Mouse (Mus musculus) neural tube, embryonic 13.5 days (tissue): Measurements from ENCODE around the gene Arid3c. TPM values are rescaled to one million over a fixed set of nuclear protein-coding genes. Genes with fewer than 3 reads are reported as not detected.

Experiments
- ATAC-seq: fragments of 200-750 bp; cut with Nextera tagmentation; 2 replicates; pipeline ENCODE4 v1.8.0; 2017; ENCODE audit warnings: low read depth, mild to moderate bottlenecking, moderate TSS enrichment, moderate library complexity
- H3K27ac ChIP-seq: fragments of 300-500 bp; sonication (generic); replicated peaks from 2 replicates; pipeline ENCODE4 v1.5.1; 2015; ENCODE audit warnings: moderate library complexity, mild to moderate bottlenecking, inconsistent platforms
- H3K27me3 ChIP-seq: fragments of 300-500 bp; sonication (generic); 2 replicates; pipeline ENCODE4 v1.6.1; 2015; ENCODE audit warnings: mild to moderate bottlenecking, inconsistent platforms
- H3K36me3 ChIP-seq: fragments of 300-500 bp; sonication (generic); 2 replicates; pipeline ENCODE4 v1.6.1; 2015; ENCODE audit warnings: mild to moderate bottlenecking, inconsistent platforms
- H3K4me1 ChIP-seq: fragments of 300-500 bp; sonication (generic); replicated peaks from 2 replicates; pipeline ENCODE4 v1.6.1; 2015; ENCODE audit warnings: inconsistent platforms
- H3K4me2 ChIP-seq: fragments of 300-500 bp; sonication (generic); 2 replicates; pipeline ENCODE4 v1.6.1; 2015; ENCODE audit warnings: inconsistent platforms, mild to moderate bottlenecking, moderate library complexity
- H3K4me3 ChIP-seq: fragments of 300-500 bp; sonication (generic); 2 replicates; pipeline ENCODE4 v1.5.1; 2015; ENCODE audit warnings: mild to moderate bottlenecking, inconsistent platforms
- H3K9ac ChIP-seq: fragments of 300-500 bp; sonication (generic); 2 replicates; pipeline ENCODE4 v1.6.1; 2015; ENCODE audit warnings: moderate library complexity, mild to moderate bottlenecking, inconsistent platforms
- H3K9me3 ChIP-seq: fragments of 300-500 bp; sonication (generic); 2 replicates; pipeline ENCODE4 v1.6.1; 2016; ENCODE audit warnings: inconsistent platforms
- WGBS: fragments of 180-500 bp; shearing (Covaris S2); methylation state at CpG from one replicate; pipeline ENCODE4 v1.1.7; 2015; 5-methylcytosine and 5-hydroxymethylcytosine counted together
- polyA plus RNA-seq: library from polyadenylated mRNA; unstranded; fragments of >200 nt; fragmentation: Nextera tagmentation; extraction: Ambion mirVana; gene quantifications from 2 replicates; pipeline ENCODE4 v1.2.1, GENCODE M21; 2015

Arid3c gene
- polyA plus RNA-seq, 1 experiment from 2014 or later = 2.2 TPM

- Histone ChIP-seq H3K4me2 (peak overlapping the region; percentile 84), H3K27ac (peak overlapping the region; percentile 87), H3K4me1 (peaks cover 19% of the 10 kb centered on the region), H3K9me3 (0 out of 2 replicates have a peak, but pooled peaks cover 4% of the 10 kb centered on the region), H3K27me3 (no peaks in the 10 kb centered on the region), H3K4me3 (peak overlapping the region; percentile 79), H3K36me3 (peaks cover 12% of the 10 kb centered on the region), H3K9ac (peak overlapping the region; percentile 83)
- 0% methylated on average over 27 of the region's 27 CpGs for WGBS
- peak; percentile 97 for ATAC-seq
These were observed 10.2 kb upstream of the Arid3c start for GRCm38 (mm10) chr4:41741158-41741560.

GRCm38 (mm10) chr4:41740380-41741157 lies 9.6 kb upstream of the Arid3c start:
- peak; percentile 87 for ATAC-seq
- Histone ChIP-seq H3K4me3 (peak overlapping the region; percentile 79), H3K4me1 (peaks cover 19% of the 10 kb centered on the region), H3K36me3 (peaks cover 12% of the 10 kb centered on the region), H3K27me3 (no peaks in the 10 kb centered on the region), H3K4me2 (peak overlapping the region; percentile 84), H3K9me3 (no peaks in the 10 kb centered on the region), H3K9ac (peak overlapping the region; percentile 83), H3K27ac (peak overlapping the region; percentile 87)
- WGBS = under 1% methylated on average over 48 of the region's 48 CpGs

GRCm38 (mm10) chr4:41739260-41739659 lies 8.3 kb upstream of the Arid3c start:
- Histone ChIP-seq H3K36me3 (peaks cover 12% of the 10 kb centered on the region), H3K4me3 (no peak overlapping the region), H3K4me2 (peak overlapping the region; percentile 84), H3K9me3 (no peaks in the 10 kb centered on the region), H3K27me3 (no peaks in the 10 kb centered on the region), H3K4me1 (peaks cover 19% of the 10 kb centered on the region), H3K9ac (no peak overlapping the region), H3K27ac (no peak overlapping the region)
- no peak for ATAC-seq
- WGBS = 91% methylated on average over 13 of the region's 13 CpGs

DNA sequence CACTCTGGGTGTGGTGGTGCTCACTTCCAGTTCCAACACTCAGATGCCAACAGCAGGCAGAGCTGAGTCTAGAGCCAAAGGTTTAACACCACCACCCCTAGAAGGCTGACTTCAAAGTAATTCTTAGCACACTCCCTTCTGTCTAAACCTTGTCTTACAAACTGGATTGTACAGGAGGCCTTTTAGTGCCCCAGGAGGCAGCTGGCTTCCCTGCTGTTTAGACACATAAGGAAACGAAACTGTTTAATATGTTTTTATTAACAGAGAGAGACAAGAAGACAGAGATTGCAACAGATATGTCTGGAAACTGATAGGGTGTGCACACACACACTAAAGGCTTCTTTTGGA lies 7.3 kb upstream of the Arid3c start:
- Histone ChIP-seq H3K27ac (no peak overlapping the region), H3K36me3 (peaks cover 12% of the 10 kb centered on the region), H3K9me3 (no peaks in the 10 kb centered on the region), H3K4me1 (peaks cover 19% of the 10 kb centered on the region), H3K4me2 (no peak overlapping the region), H3K9ac (no peak overlapping the region), H3K27me3 (peaks cover 5% of the 10 kb centered on the region), H3K4me3 (no peak overlapping the region)
- ATAC-seq = no peak
- 70% methylated on average over 1 of the region's 1 CpGs for WGBS

GRCm38 (mm10) chr4:41737602-41738255 lies 6.8 kb upstream of the Arid3c start:
- peaks cover 19% of the 10 kb centered on the region for H3K4me1 ChIP-seq
- H3K36me3 ChIP-seq = peaks cover 12% of the 10 kb centered on the region
- H3K9ac ChIP-seq = no peak overlapping the region
- H3K4me3 ChIP-seq = no peak overlapping the region
- no peak overlapping the region for H3K27ac ChIP-seq
- no peaks in the 10 kb centered on the region for H3K9me3 ChIP-seq
- 44% methylated on average over 8 of the region's 8 CpGs for WGBS
- ATAC-seq = no peak
- H3K4me2 ChIP-seq = no peak overlapping the region
- H3K27me3 ChIP-seq = peaks cover 10% of the 10 kb centered on the region

GRCm38 (mm10) chr4:41726826-41727621 lies 3.9 kb downstream of the Arid3c start:
- no peaks in the 10 kb centered on the region for H3K9me3 ChIP-seq
- 0 out of 2 replicates have a peak overlapping the region, but pooled peaks have one; percentile 0 for H3K4me3 ChIP-seq
- H3K4me1 ChIP-seq = peaks cover 57% of the 10 kb centered on the region
- peaks cover 80% of the 10 kb centered on the region for H3K27me3 ChIP-seq
- peak; percentile 30 for ATAC-seq
- H3K36me3 ChIP-seq = no peaks in the 10 kb centered on the region
- peak overlapping the region; percentile 42 for H3K4me2 ChIP-seq
- peak overlapping the region; percentile 55 for H3K27ac ChIP-seq
- WGBS = 7% methylated on average over 20 of the region's 20 CpGs
- H3K9ac ChIP-seq = 0 out of 2 replicates have a peak overlapping the region, but pooled peaks have one; percentile 27

- Histone ChIP-seq H3K27me3 (peaks cover 43% of the 10 kb centered on the region), H3K4me3 (peak within 1 kb of the TSS; percentile 89), H3K4me2 (peak within 1 kb of the TSS; percentile 89), H3K36me3 (peaks cover 26% of the 10 kb centered on the region), H3K9ac (peak within 1 kb of the TSS; percentile 87), H3K9me3 (no peaks in the 10 kb centered on the region), H3K4me1 (peaks cover 47% of the 10 kb centered on the region), H3K27ac (peak within 1 kb of the TSS; percentile 64)
- ATAC-seq = peak; percentile 87
- under 1% methylated on average over 27 of the region's 27 CpGs for WGBS
These were observed 8.0 kb downstream of the Arid3c start, which contains the start of gene Dctn3 for GRCm38 (mm10) chr4:41722918-41723351. Gene Dctn3, minus strand, starts transcription at chr4:41723170.

DNA sequence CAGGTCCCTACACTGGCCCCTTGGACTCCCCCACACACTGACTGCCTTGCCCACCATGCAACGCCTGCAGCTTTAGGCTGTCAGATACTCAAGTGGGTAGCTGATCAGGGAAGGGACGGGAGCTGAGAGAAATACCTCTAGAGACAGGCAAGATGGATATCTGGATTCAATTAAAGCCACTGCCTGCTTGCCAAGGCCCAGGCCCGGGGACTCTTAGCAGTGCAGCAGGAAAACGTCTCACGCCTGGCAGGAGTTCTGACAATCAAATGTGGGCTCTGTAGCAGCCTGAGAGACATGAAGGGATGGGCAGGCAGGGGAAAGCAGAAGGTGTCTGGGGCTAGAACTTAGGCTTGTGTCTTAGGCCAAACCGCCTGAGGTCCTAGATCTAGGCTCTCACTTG lies 14.1 kb downstream of the Arid3c start:
- Histone ChIP-seq H3K36me3 (peaks cover 49% of the 10 kb centered on the region), H3K27ac (peak overlapping the region; percentile 65; the same call in 1 of the 2 replicates)

DNA sequence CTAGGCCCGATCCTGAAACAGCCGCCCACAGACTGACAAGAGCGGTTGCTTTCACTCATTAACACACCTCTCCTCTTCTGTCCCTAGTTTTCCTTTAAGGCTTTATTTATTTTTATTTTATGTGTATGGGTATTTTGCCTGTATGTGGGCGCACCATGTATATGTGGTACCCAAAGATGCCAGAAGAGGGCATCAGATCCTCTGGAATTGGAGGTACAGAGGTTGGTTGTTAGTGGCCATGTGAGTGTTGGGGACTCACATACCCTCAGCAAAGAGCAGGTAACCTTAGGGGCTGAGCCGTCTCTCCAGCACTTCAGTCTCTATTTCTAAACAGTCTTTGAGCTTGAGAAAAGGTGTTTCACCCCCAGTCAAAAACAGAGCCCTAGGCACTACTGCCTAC lies 15.3 kb downstream of the Arid3c start:
- H3K27me3 ChIP-seq = no peaks in the 10 kb centered on the region
- no peak for ATAC-seq
- H3K9me3 ChIP-seq = no peaks in the 10 kb centered on the region
- H3K9ac ChIP-seq = no peak overlapping the region
- H3K4me3 ChIP-seq = no peak overlapping the region
- H3K27ac ChIP-seq = no peak overlapping the region
- H3K4me1 ChIP-seq = peaks cover 50% of the 10 kb centered on the region
- H3K36me3 ChIP-seq = peaks cover 54% of the 10 kb centered on the region
- no peak overlapping the region for H3K4me2 ChIP-seq
- WGBS = 81% methylated on average over 5 of the region's 5 CpGs

More for the DNA sequence above, 14.1 kb downstream of the Arid3c start:
- WGBS = 68% methylated on average over 6 of the region's 6 CpGs
- no peak for ATAC-seq
- no peaks in the 10 kb centered on the region for H3K27me3 ChIP-seq
- H3K9me3 ChIP-seq = no peaks in the 10 kb centered on the region
- H3K4me1 ChIP-seq = peaks cover 43% of the 10 kb centered on the region
- H3K9ac ChIP-seq = peak overlapping the region; percentile 41; the same call in 1 of the 2 replicates
- no peak overlapping the region for H3K4me2 ChIP-seq
- no peak overlapping the region for H3K4me3 ChIP-seq

DNA sequence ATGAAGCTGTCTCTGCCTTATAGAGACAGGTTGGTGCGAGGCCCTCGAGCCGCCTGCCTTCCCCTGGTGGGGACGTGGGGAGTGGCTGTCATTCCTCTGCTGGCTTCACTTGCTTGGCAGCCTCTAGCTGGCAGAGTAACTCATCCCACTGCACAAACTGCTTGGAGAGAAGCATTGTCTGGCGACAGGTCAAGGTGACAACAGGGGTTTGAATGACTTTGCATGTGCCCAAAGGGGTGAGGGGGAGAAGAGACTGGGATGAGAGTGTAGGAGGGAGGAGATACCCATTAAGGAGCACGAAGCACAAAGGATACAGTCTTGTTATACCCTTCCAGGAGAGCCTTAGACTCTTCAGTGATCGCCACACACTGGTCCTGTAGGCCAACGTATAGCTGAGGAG lies 15.9 kb downstream of the Arid3c start:
- no peak for ATAC-seq
- no peak overlapping the region for H3K4me2 ChIP-seq
- H3K36me3 ChIP-seq = peaks cover 54% of the 10 kb centered on the region
- no peak overlapping the region for H3K9ac ChIP-seq
- 78% methylated on average over 8 of the region's 8 CpGs for WGBS
- peaks cover 50% of the 10 kb centered on the region for H3K4me1 ChIP-seq
- H3K4me3 ChIP-seq = no peak overlapping the region
- no peak overlapping the region for H3K27ac ChIP-seq
- H3K27me3 ChIP-seq = no peaks in the 10 kb centered on the region
- H3K9me3 ChIP-seq = no peaks in the 10 kb centered on the region

GRCm38 (mm10) chr4:41714276-41714675 lies 16.7 kb downstream of the Arid3c start:
- Histone ChIP-seq H3K36me3 (peaks cover 46% of the 10 kb centered on the region), H3K4me2 (peak overlapping the region; percentile 94), H3K9ac (peak overlapping the region; percentile 90; the same call in 1 of the 2 replicates), H3K4me1 (peaks cover 50% of the 10 kb centered on the region), H3K27me3 (no peaks in the 10 kb centered on the region), H3K27ac (no peak overlapping the region), H3K9me3 (no peaks in the 10 kb centered on the region), H3K4me3 (peak overlapping the region; percentile 77)
- ATAC-seq = no peak
- 14% methylated on average over 8 of the region's 8 CpGs for WGBS
